Mouse (Mus musculus) small intestine, adult 2 months (tissue): Measurements from ENCODE around the gene Dnaaf5. TPM values are rescaled to one million over a fixed set of nuclear protein-coding genes. Genes with fewer than 3 reads are reported as not detected.

Experiments
- H3K27ac ChIP-seq: fragments of 200-500 bp; 2 replicates; pipeline ENCODE4 v1.5.1; 2012; ENCODE audit warnings: low read depth, low read length, control low read depth, inconsistent platforms; ENCODE audit not compliant: insufficient read depth
- H3K27me3 ChIP-seq: fragments of 200-500 bp; 2 replicates; pipeline ENCODE4 v1.6.1; 2012; ENCODE audit warnings: mild to moderate bottlenecking, moderate library complexity, low read length, inconsistent platforms; ENCODE audit not compliant: control insufficient read depth, insufficient read depth
- H3K36me3 ChIP-seq: fragments of 200-500 bp; 2 replicates; pipeline ENCODE4 v1.6.1; 2012; ENCODE audit warnings: mild to moderate bottlenecking, low read length, control low read depth, inconsistent platforms; ENCODE audit not compliant: control insufficient read depth, insufficient read depth
- H3K4me1 ChIP-seq: fragments of 200-500 bp; 2 replicates; pipeline ENCODE4 v1.6.1; 2012; ENCODE audit warnings: low read length, inconsistent platforms, mixed read lengths; ENCODE audit not compliant: control insufficient read depth, insufficient read depth, insufficient read length
- H3K4me3 ChIP-seq: fragments of 200-500 bp; 2 replicates; pipeline ENCODE4 v1.5.1; 2012; ENCODE audit warnings: low read depth, mild to moderate bottlenecking, control low read depth, inconsistent platforms, low read length, moderate library complexity
- CTCF ChIP-seq: fragments of 200-500 bp; IDR thresholded peaks from 2 replicates; pipeline ENCODE4 v1.5.1; 2012; ENCODE audit warnings: low read depth, mild to moderate bottlenecking, control low read depth, inconsistent platforms, low read length, moderate library complexity, mixed read lengths; ENCODE audit not compliant: insufficient replicate concordance, insufficient read length; ENCODE audit errors: extremely low read depth
- POLR2A ChIP-seq: fragments of 200-500 bp; IDR thresholded peaks from 2 replicates; pipeline ENCODE4 v1.6.1; 2012; ENCODE audit warnings: low read depth, mild to moderate bottlenecking, control low read depth, inconsistent platforms, low read length, moderate library complexity
- WGBS: fragments of 180-500 bp; shearing (Covaris S2); methylation state at CpG from one replicate; pipeline ENCODE4 v1.1.7; 2018; 5-methylcytosine and 5-hydroxymethylcytosine counted together
- polyA plus RNA-seq: library from polyadenylated mRNA; depleted of rRNA; stranded (reverse); fragments of >200 nt; gene quantifications from 2 replicates; pipeline ENCODE4 v1.2.3, GENCODE M21; 2012

Dnaaf5 gene
- polyA plus RNA-seq, 1 experiment = 16.4 TPM

GRCm38 (mm10) chr5:139206525-139206924 is 56.5 kb downstream of the Dnaaf5 start:
- H3K4me1 ChIP-seq = peaks cover 49% of the 10 kb centered on the region
- WGBS = 61% methylated on average over 7 of the region's 7 CpGs
- H3K36me3 ChIP-seq = no peaks in the 10 kb centered on the region; the same call in 1 of the 2 replicates
- TF ChIP-seq CTCF (no peak), POLR2A (no peak)
- no peaks in the 10 kb centered on the region for H3K27me3 ChIP-seq
- no peak overlapping the region for H3K27ac ChIP-seq
- H3K4me3 ChIP-seq = no peak overlapping the region

GRCm38 (mm10) chr5:139208183-139208582 is 58.2 kb downstream of the Dnaaf5 start:
- H3K36me3 ChIP-seq = no peaks in the 10 kb centered on the region; the same call in 1 of the 2 replicates
- H3K4me3 ChIP-seq = no peak overlapping the region
- no peaks in the 10 kb centered on the region for H3K27me3 ChIP-seq
- no peak for TF ChIP-seq POLR2A
- TF ChIP-seq CTCF = no peak
- no peak overlapping the region for H3K27ac ChIP-seq
- H3K4me1 ChIP-seq = peaks cover 45% of the 10 kb centered on the region

GRCm38 (mm10) chr5:139208871-139209684 is 59.1 kb downstream of the Dnaaf5 start:
- Histone ChIP-seq H3K4me3 (no peak overlapping the region), H3K4me1 (peaks cover 36% of the 10 kb centered on the region), H3K27ac (peak overlapping the region; percentile 48), H3K36me3 (no peaks in the 10 kb centered on the region; the same call in 1 of the 2 replicates), H3K27me3 (no peaks in the 10 kb centered on the region)
- TF ChIP-seq POLR2A (no peak), CTCF (peak; percentile 69; the same call in 1 of the 2 replicates)
- whole genome bisulfite sequencing = 81% methylated on average over 10 of the region's 10 CpGs

DNA sequence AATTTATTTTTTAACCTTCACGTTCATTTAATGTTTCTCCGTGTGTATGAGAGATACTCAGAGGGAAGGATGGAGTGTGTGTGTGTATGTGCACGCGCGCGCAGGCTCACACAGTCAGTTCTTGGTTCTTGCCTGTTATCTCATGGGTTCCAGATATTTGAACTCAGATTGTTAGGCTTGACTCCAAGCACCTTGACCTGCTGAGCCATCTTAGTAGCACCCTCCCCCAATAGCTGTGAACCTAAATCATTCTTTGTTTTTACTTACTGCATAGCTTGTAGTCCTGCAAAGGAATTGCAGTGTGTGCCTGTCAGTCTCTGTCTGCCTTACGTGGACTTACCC is 59.6 kb downstream of the Dnaaf5 start:
- 44% methylated on average over 7 of the region's 7 CpGs for WGBS
- no peaks in the 10 kb centered on the region for H3K27me3 ChIP-seq
- H3K4me3 ChIP-seq = no peak overlapping the region
- peaks cover 34% of the 10 kb centered on the region for H3K4me1 ChIP-seq
- H3K36me3 ChIP-seq = peaks cover under 1% of the 10 kb centered on the region
- TF ChIP-seq POLR2A (no peak), CTCF (no peak)
- peak overlapping the region; percentile 48 for H3K27ac ChIP-seq

GRCm38 (mm10) chr5:139211737-139212385 is 61.8 kb downstream of the Dnaaf5 start:
- 66% methylated on average over 11 of the region's 11 CpGs for WGBS
- peaks cover 14% of the 10 kb centered on the region for H3K36me3 ChIP-seq
- H3K4me3 ChIP-seq = no peak overlapping the region; the same call in 1 of the 2 replicates
- H3K27ac ChIP-seq = no peak overlapping the region
- peaks cover 26% of the 10 kb centered on the region; the same call in 1 of the 2 replicates for H3K4me1 ChIP-seq
- no peaks in the 10 kb centered on the region for H3K27me3 ChIP-seq
- TF ChIP-seq CTCF (no peak), POLR2A (no peak)

DNA sequence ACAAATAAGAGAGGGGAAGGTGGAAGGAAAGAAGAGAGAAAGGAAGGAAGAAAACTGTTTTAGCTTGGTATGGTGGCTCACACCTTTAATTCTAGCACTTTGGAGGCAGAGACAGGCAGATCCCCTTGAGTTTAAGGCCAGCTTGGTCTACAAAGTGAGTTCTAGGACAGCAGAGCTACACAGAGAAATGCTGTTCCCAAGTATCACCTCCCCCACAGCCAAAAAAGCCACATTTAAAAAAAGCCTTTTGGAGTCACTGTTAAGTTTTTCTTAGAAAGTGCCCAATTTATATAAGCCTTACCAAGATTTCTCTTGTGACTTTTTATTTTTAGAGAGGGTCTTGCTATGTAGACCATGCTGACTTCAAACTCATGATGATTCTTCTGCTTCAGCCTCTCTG is 64.3 kb downstream of the Dnaaf5 start:
- Histone ChIP-seq H3K36me3 (peaks cover 14% of the 10 kb centered on the region), H3K27me3 (no peaks in the 10 kb centered on the region), H3K4me1 (peaks cover 13% of the 10 kb centered on the region; the same call in 1 of the 2 replicates), H3K27ac (no peak overlapping the region), H3K4me3 (no peak overlapping the region)
- TF ChIP-seq POLR2A = no peak
- TF ChIP-seq CTCF = no peak

GRCm38 (mm10) chr5:139215184-139215583 is 65.2 kb downstream of the Dnaaf5 start:
- H3K4me3 ChIP-seq = no peak overlapping the region
- 97% methylated on average over 5 of the region's 5 CpGs for WGBS
- peak overlapping the region; percentile 46; the same call in 1 of the 2 replicates for H3K27ac ChIP-seq
- peaks cover 9% of the 10 kb centered on the region; the same call in 1 of the 2 replicates for H3K4me1 ChIP-seq
- H3K27me3 ChIP-seq = no peaks in the 10 kb centered on the region
- peaks cover 15% of the 10 kb centered on the region for H3K36me3 ChIP-seq
- TF ChIP-seq CTCF = no peak
- no peak for TF ChIP-seq POLR2A
